Comparison of ENCODE assay signal across 18 mouse cellular contexts in genomic region chr4:84050243-84050642, GRCm38 (mm10).
"Had no signal": no experiment of that assay in that cellular context is flagged by ENCODE, and none has a peak within 500 bp of the region (broad histone marks: within the 10 kb centered on the region; RNA-seq: fewer than 3 reads in every experiment).

No protein-coding gene starts in this region.

- H3K4me3 ChIP-seq: midbrain, embryonic 10.5 days; midbrain, embryonic 12.5 days; myocyte; neural tube, embryonic 13.5 days; neural tube, embryonic 15.5 days had no signal

- ATAC-seq: midbrain, embryonic 16.5 days had no signal

- H3K36me3 ChIP-seq: midbrain, embryonic 10.5 days; midbrain, embryonic 12.5 days; neural tube, embryonic 13.5 days; neural tube, embryonic 15.5 days had no signal

- DNase-seq: lung, embryonic 14.5 days; lung, postnatal 10 days; lung, postnatal 4 days; midbrain, embryonic 14.5 days; retina, postnatal 1 day; right cerebral cortex, adult 18-20 months; right cerebral cortex, postnatal 25 days; right cerebral cortex, postnatal 4 days; spleen, adult 18-20 months; thymus, adult 18-20 months; thymus, postnatal 14 days; thymus, postnatal 36 days had no signal

- H3K27ac ChIP-seq: midbrain, embryonic 10.5 days; midbrain, embryonic 12.5 days; neural tube, embryonic 13.5 days; neural tube, embryonic 15.5 days had no signal

- H3K4me2 ChIP-seq: lung, embryonic 14.5 days; midbrain, embryonic 12.5 days; neural tube, embryonic 13.5 days; neural tube, embryonic 15.5 days had no signal

- H3K9ac ChIP-seq: lung, embryonic 14.5 days; midbrain, embryonic 12.5 days; neural tube, embryonic 13.5 days; neural tube, embryonic 15.5 days had no signal

- H3K4me1 ChIP-seq: midbrain, embryonic 10.5 days; midbrain, embryonic 12.5 days; neural tube, embryonic 13.5 days; neural tube, embryonic 15.5 days had no signal

- H3K9me3 ChIP-seq: midbrain, embryonic 10.5 days; midbrain, embryonic 12.5 days; neural tube, embryonic 13.5 days; neural tube, embryonic 15.5 days had no signal

- H3K27me3 ChIP-seq: midbrain, embryonic 12.5 days; neural tube, embryonic 13.5 days; neural tube, embryonic 15.5 days had no signal
